Mouse (Mus musculus): ENCODE data around the gene Ppp1r16b. TPM values are rescaled to one million over a fixed set of nuclear protein-coding genes. Genes with fewer than 3 reads are reported as not detected.
A peak's percentile ranks its signal among the peaks of the same experiment; 100 is the strongest.

The Ppp1r16b gene
- total and polyA plus RNA-seq, 3 experiments: 0.16 to 0.75 TPM; not detected in 1

DNA sequence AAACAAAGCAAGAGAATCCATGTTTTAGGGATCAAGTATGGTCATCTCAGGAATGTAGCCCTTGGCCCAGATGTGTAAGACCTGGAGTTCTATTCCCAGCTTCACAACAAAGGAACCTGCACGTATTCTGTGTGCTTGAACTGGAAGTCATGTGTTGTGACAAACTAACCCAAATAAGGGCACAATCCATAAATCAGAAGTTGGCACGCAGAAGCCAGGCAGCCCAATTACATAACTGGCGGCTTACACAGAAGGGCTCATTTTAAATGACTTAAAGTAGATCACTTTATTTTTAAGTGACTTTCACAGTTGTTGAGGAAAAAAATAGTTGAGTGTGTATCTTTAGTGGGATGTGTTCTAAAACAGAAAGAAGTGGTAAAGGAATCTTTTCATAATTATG is 21.4 kb upstream of the Ppp1r16b start:
- Histone ChIP-seq H3K9me3 (replicated peaks) (no peaks in the 10 kb centered on the region), H3K36me3 (replicated peaks) (peaks cover 56% of the 10 kb centered on the region), H3K4me1 (ENCODE audit: insufficient read depth, low read depth, low read length) (peaks cover 6% of the 10 kb centered on the region), H3K27me3 (ENCODE audit: insufficient read depth, low read length) (no peaks in the 10 kb centered on the region; the same call in 1 of the 2 replicates), H3K4me3 (ENCODE audit: low read depth, low read length) (no peak overlapping the region)
- ATAC-seq (ENCODE audit: extremely low read depth, insufficient number of reproducible peaks, low FRiP score, poor library complexity, severe bottlenecking) (no peak), DNase-seq (ENCODE audit: low spot score) (no peak)
- TF ChIP-seq CTCF (IDR thresholded peaks at IDR 0.05; ENCODE audit: low read depth, low read length): no peak
- TF ChIP-seq POLR2AphosphoS5 (IDR thresholded peaks at IDR 0.05; ENCODE audit: insufficient replicate concordance, low read depth, low read length): no peak
- no peak for TF ChIP-seq GATA2 (IDR thresholded peaks at IDR 0.05; ENCODE audit: borderline replicate concordance, low read depth, low read length)
- no peak for TF ChIP-seq TAL1 (conservative IDR thresholded peaks at IDR 0.05; ENCODE audit: low read depth, low read length)
- no peak for TF ChIP-seq GATA1 (IDR thresholded peaks at IDR 0.05; ENCODE audit: borderline replicate concordance, low read length)

DNA sequence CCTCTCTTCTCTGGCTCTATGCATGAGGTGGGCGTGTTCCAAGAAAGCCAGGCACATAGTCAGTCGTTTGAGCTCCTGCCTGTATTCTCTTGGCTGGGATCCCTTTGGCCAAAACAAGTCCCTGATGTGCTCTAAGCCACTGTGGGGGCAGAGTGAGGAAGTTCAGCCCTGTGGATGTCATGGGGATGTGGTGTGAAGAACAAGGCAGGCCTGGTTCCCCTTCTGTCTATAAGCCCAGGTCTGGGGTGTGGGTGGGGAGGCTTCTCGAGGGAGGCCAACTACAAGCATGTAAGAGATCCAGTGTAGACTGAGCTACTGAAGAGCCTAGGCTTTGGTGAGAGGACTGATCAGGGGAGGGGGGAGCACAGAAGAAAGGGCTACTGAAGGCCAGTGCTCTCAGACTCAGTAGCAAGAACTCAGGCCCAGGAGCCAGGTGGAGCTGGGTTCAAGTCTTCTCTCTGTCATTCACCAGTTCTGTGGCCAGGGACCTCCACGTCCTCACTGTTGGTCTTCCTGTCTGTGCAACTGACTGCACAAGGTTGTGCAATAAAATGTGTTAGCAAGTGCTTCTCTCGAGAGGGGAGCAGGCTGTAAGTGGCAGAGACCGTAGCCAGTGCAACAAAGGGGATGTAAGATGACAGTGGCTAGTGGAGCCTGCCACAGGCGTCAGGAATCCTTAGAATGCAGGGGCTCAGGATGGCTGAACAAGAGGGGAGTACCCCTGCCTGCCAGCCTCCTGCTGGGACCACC is 13.9 kb upstream of the Ppp1r16b start:
- Histone ChIP-seq H3K4me1 (ENCODE audit: insufficient read depth, low read depth, low read length) (no peaks in the 10 kb centered on the region), H3K9me3 (replicated peaks) (no peaks in the 10 kb centered on the region), H3K4me3 (ENCODE audit: low read depth, low read length) (no peak overlapping the region), H3K36me3 (replicated peaks) (no peaks in the 10 kb centered on the region), H3K27me3 (ENCODE audit: insufficient read depth, low read length) (peaks cover 2% of the 10 kb centered on the region; the same call in 1 of the 2 replicates)
- ATAC-seq (ENCODE audit: extremely low read depth, insufficient number of reproducible peaks, low FRiP score, poor library complexity, severe bottlenecking): no peak
- no peak for DNase-seq (ENCODE audit: low spot score)
- TF ChIP-seq GATA1 (IDR thresholded peaks at IDR 0.05; ENCODE audit: borderline replicate concordance, low read length) (no peak), GATA2 (IDR thresholded peaks at IDR 0.05; ENCODE audit: borderline replicate concordance, low read depth, low read length) (no peak)

DNA sequence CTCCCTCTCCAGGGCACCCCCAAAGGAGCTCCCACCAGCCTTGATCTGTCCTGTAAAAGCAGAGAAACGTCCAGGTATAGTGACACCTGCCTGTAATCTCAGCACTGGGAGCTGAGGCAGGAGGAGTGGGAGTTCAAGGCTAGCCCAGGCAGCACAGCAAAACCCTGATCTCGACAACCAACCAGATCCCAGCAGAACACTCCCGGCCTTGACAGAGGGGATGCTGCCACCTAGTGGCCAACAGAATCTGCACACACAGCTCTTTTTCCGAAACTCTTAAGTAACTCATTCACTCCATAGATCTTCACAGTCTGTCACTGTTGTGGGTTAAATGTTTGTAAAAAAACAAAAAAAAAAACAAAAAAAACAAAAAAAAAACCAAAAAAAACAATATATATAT is 12.2 kb upstream of the Ppp1r16b start:
- ATAC-seq (ENCODE audit: extremely low read depth, insufficient number of reproducible peaks, low FRiP score, poor library complexity, severe bottlenecking) (peak; percentile 68), DNase-seq (ENCODE audit: low spot score) (peak; percentile 79)
- H3K27me3 ChIP-seq (ENCODE audit: insufficient read depth, low read length): peaks cover 2% of the 10 kb centered on the region; the same call in 1 of the 2 replicates
- H3K4me1 ChIP-seq (ENCODE audit: insufficient read depth, low read depth, low read length): no peaks in the 10 kb centered on the region
- no peaks in the 10 kb centered on the region for H3K9me3 ChIP-seq (replicated peaks)
- no peaks in the 10 kb centered on the region for H3K36me3 ChIP-seq (replicated peaks)
- no peak for TF ChIP-seq GATA2 (IDR thresholded peaks at IDR 0.05; ENCODE audit: borderline replicate concordance, low read depth, low read length)
- peak; percentile 73 for TF ChIP-seq CTCF (IDR thresholded peaks at IDR 0.05; ENCODE audit: low read depth, low read length)
- no peak overlapping the region for H3K4me3 ChIP-seq (ENCODE audit: low read depth, low read length)

DNA sequence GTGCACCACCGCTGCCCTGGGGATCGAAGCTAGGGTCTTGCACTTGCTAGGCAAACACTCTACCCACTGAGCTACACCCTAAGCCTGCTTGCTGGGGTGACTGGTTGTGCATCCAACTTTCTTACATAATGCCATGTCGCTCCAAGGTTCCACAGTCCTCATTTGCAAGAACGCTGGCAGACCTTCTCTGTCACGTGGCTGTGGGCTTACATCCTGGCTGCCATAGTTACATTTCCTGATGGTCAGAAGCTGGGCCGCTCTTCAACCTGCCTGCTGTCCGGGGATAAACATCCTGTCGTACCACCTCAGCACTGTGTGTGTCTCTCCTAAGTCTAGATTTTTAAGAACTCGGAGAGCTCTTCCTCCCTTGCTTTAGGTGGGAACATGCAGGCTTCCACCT is 10.5 kb upstream of the Ppp1r16b start:
- Histone ChIP-seq H3K36me3 (replicated peaks) (no peaks in the 10 kb centered on the region), H3K4me1 (ENCODE audit: insufficient read depth, low read depth, low read length) (no peaks in the 10 kb centered on the region), H3K4me3 (ENCODE audit: low read depth, low read length) (no peak overlapping the region), H3K9me3 (replicated peaks) (no peaks in the 10 kb centered on the region), H3K27me3 (ENCODE audit: insufficient read depth, low read length) (0 out of 2 replicates have a peak, but pooled peaks cover 5% of the 10 kb centered on the region)
- ATAC-seq (ENCODE audit: extremely low read depth, insufficient number of reproducible peaks, low FRiP score, poor library complexity, severe bottlenecking): no peak
- DNase-seq (ENCODE audit: low spot score): no peak
- TF ChIP-seq POLR2AphosphoS5 (IDR thresholded peaks at IDR 0.05; ENCODE audit: insufficient replicate concordance, low read depth, low read length) (no peak), CTCF (IDR thresholded peaks at IDR 0.05; ENCODE audit: low read depth, low read length) (no peak), GATA1 (IDR thresholded peaks at IDR 0.05; ENCODE audit: borderline replicate concordance, low read length) (no peak), GATA2 (IDR thresholded peaks at IDR 0.05; ENCODE audit: borderline replicate concordance, low read depth, low read length) (no peak)

DNA sequence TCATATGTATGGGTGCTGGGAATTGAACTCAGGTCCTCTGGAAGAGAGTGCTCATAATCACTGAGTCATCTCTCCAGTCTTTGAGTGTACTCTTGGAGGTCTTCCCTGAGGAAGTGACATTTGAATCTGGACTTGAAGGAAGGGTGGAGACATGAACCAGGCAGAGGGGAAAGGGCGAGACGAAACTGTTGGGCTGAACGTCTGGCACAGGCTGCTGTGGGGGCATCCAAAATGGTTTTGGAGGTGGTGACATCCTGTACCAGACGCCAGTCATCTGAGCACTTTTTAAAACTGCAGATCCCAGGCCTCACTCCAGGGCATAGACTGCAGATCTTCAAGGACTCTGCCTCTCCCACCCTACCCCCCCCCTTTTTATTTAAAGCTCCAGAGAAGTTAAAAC is 9.4 kb upstream of the Ppp1r16b start:
- no peaks in the 10 kb centered on the region for H3K9me3 ChIP-seq (replicated peaks)
- ATAC-seq (ENCODE audit: extremely low read depth, insufficient number of reproducible peaks, low FRiP score, poor library complexity, severe bottlenecking): no peak

DNA sequence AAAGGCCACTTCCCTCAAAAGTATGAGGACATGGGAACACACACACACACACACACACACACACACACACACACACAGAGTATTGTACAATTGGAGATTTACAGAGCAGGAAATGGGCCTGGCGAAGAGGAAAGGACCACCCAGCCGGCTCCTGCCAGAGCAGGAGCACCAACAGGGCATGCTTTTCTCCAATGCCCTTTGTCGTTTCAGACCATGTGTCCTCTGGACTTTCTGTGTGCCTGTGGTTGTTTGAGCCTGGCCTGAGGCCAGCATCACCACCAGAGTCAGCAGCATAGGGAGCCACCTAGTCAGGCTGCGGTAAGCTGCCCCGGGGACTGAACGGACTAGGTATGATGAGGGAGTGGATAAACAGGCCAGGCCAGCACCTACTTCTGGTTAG is 6.4 kb upstream of the Ppp1r16b start:
- DNase-seq (ENCODE audit: low spot score) (no peak), ATAC-seq (ENCODE audit: extremely low read depth, insufficient number of reproducible peaks, low FRiP score, poor library complexity, severe bottlenecking) (no peak)
- no peaks in the 10 kb centered on the region for H3K4me1 ChIP-seq (ENCODE audit: insufficient read depth, low read depth, low read length)
- no peak overlapping the region for H3K4me3 ChIP-seq (ENCODE audit: low read depth, low read length)
- 0 out of 2 replicates have a peak, but pooled peaks cover 3% of the 10 kb centered on the region for H3K27me3 ChIP-seq (ENCODE audit: insufficient read depth, low read length)
- H3K9me3 ChIP-seq (replicated peaks): no peaks in the 10 kb centered on the region
- TF ChIP-seq TAL1 (conservative IDR thresholded peaks at IDR 0.05; ENCODE audit: low read depth, low read length) (no peak), CTCF (IDR thresholded peaks at IDR 0.05; ENCODE audit: low read depth, low read length) (no peak), POLR2AphosphoS5 (IDR thresholded peaks at IDR 0.05; ENCODE audit: insufficient replicate concordance, low read depth, low read length) (no peak), GATA2 (IDR thresholded peaks at IDR 0.05; ENCODE audit: borderline replicate concordance, low read depth, low read length) (no peak), GATA1 (IDR thresholded peaks at IDR 0.05; ENCODE audit: borderline replicate concordance, low read length) (no peak)
- no peaks in the 10 kb centered on the region for H3K36me3 ChIP-seq (replicated peaks)

More for the DNA sequence above, 9.4 kb upstream of the Ppp1r16b start:
- no peaks in the 10 kb centered on the region for H3K4me1 ChIP-seq (ENCODE audit: insufficient read depth, low read depth, low read length)
- no peaks in the 10 kb centered on the region for H3K36me3 ChIP-seq (replicated peaks)
- 0 out of 2 replicates have a peak, but pooled peaks cover 5% of the 10 kb centered on the region for H3K27me3 ChIP-seq (ENCODE audit: insufficient read depth, low read length)
- no peak overlapping the region for H3K4me3 ChIP-seq (ENCODE audit: low read depth, low read length)
- no peak for TF ChIP-seq GATA1 (IDR thresholded peaks at IDR 0.05; ENCODE audit: borderline replicate concordance, low read length)
- TF ChIP-seq GATA2 (IDR thresholded peaks at IDR 0.05; ENCODE audit: borderline replicate concordance, low read depth, low read length): no peak
- TF ChIP-seq TAL1 (conservative IDR thresholded peaks at IDR 0.05; ENCODE audit: low read depth, low read length): no peak
- no peak for TF ChIP-seq POLR2AphosphoS5 (IDR thresholded peaks at IDR 0.05; ENCODE audit: insufficient replicate concordance, low read depth, low read length)
- TF ChIP-seq CTCF (IDR thresholded peaks at IDR 0.05; ENCODE audit: low read depth, low read length): no peak
- DNase-seq (ENCODE audit: low spot score): no peak
